Comparison of ENCODE assay signal across 27 mouse cellular contexts in genomic region chr4:53231046-53231445, GRCm38 (mm10).
"Had no signal": no experiment of that assay in that cellular context is flagged by ENCODE, and none has a peak within 500 bp of the region (broad histone marks: within the 10 kb centered on the region; RNA-seq: fewer than 3 reads in every experiment).

No protein-coding gene starts in this region.

- H3K4me3 ChIP-seq: embryonic facial prominence, embryonic 10.5 days; embryonic facial prominence, embryonic 12.5 days; embryonic facial prominence, embryonic 13.5 days; embryonic facial prominence, embryonic 15.5 days; erythroblast, embryonic 14.5 days; forebrain, embryonic 10.5 days; forebrain, embryonic 12.5 days; forebrain, embryonic 13.5 days; forebrain, embryonic 15.5 days; heart, adult 2 months had no signal

- H3K4me2 ChIP-seq: embryonic facial prominence, embryonic 12.5 days; embryonic facial prominence, embryonic 13.5 days; embryonic facial prominence, embryonic 15.5 days; forebrain, embryonic 12.5 days; forebrain, embryonic 13.5 days; forebrain, embryonic 15.5 days had no signal

- H3K36me3 ChIP-seq: embryonic facial prominence, embryonic 10.5 days; embryonic facial prominence, embryonic 12.5 days; embryonic facial prominence, embryonic 13.5 days; embryonic facial prominence, embryonic 15.5 days; forebrain, embryonic 10.5 days; forebrain, embryonic 12.5 days; forebrain, embryonic 15.5 days had no signal

- ATAC-seq: forebrain, embryonic 13.5 days; forebrain, embryonic 14.5 days; forebrain, embryonic 15.5 days; forebrain, embryonic 16.5 days; forebrain, postnatal 0 days had no signal

- H3K9ac ChIP-seq: embryonic facial prominence, embryonic 12.5 days; embryonic facial prominence, embryonic 13.5 days; embryonic facial prominence, embryonic 15.5 days; forebrain, embryonic 12.5 days; forebrain, embryonic 13.5 days; forebrain, embryonic 15.5 days; forebrain, postnatal 0 days had no signal

- H3K4me1 ChIP-seq: embryonic facial prominence, embryonic 12.5 days; embryonic facial prominence, embryonic 13.5 days; embryonic facial prominence, embryonic 15.5 days; forebrain, embryonic 15.5 days had no signal

- H3K27ac ChIP-seq: embryonic facial prominence, embryonic 10.5 days; embryonic facial prominence, embryonic 12.5 days; embryonic facial prominence, embryonic 13.5 days; embryonic facial prominence, embryonic 15.5 days; forebrain, embryonic 10.5 days; forebrain, embryonic 12.5 days; forebrain, embryonic 13.5 days; forebrain, embryonic 15.5 days; heart, adult 2 months had no signal

- H3K9me3 ChIP-seq: embryonic facial prominence, embryonic 10.5 days; embryonic facial prominence, embryonic 12.5 days; embryonic facial prominence, embryonic 13.5 days; embryonic facial prominence, embryonic 15.5 days; forebrain, embryonic 10.5 days; forebrain, embryonic 12.5 days; forebrain, embryonic 13.5 days; forebrain, embryonic 15.5 days had no signal

- DNase-seq: cerebellum, adult 18-20 months; cerebellum, adult 2 months; cerebellum, adult 8-10 months; cerebellum, adult 9-10 months; cerebellum, adult 9-11 months; cerebellum, postnatal 10 days; cerebellum, postnatal 14 days; cerebellum, postnatal 25 days; cerebellum, postnatal 36 days; embryo, embryonic 11 days; forebrain, postnatal 0 days; gastrocnemius, postnatal 10 days; gastrocnemius, postnatal 14 days; gastrocnemius, postnatal 36 days; heart, adult 18-20 months; heart, adult 2 months had no signal

- H3K27me3 ChIP-seq: embryonic facial prominence, embryonic 12.5 days; embryonic facial prominence, embryonic 13.5 days; embryonic facial prominence, embryonic 15.5 days; forebrain, embryonic 12.5 days; forebrain, embryonic 13.5 days; forebrain, embryonic 15.5 days had no signal
